Mouse (Mus musculus) ES-Bruce4 (cell line): ENCODE data around the gene Gm45717. TPM values are rescaled to one million over a fixed set of nuclear protein-coding genes. Genes with fewer than 3 reads are reported as not detected.

Experiments used
- H3K27ac ChIP-seq: 2 replicates; pipeline ENCODE4 v1.5.1; 2012; ENCODE audit warnings: low read length, inconsistent platforms; ENCODE audit not compliant: insufficient read depth
- H3K27me3 ChIP-seq: 2 replicates; pipeline ENCODE4 v1.6.1; 2012; ENCODE audit warnings: mild to moderate bottlenecking, low read length, inconsistent platforms; ENCODE audit not compliant: control insufficient read depth, poor library complexity, insufficient read depth, severe bottlenecking
- H3K36me3 ChIP-seq: 2 replicates; pipeline ENCODE4 v1.6.1; 2012; ENCODE audit warnings: inconsistent platforms, mild to moderate bottlenecking, low read length, moderate library complexity; ENCODE audit not compliant: control insufficient read depth, poor library complexity, insufficient read depth, severe bottlenecking
- H3K4me1 ChIP-seq: one replicate; pipeline ENCODE4 v1.8.1; 2011; ENCODE audit warnings: low read length; ENCODE audit not compliant: control insufficient read depth, insufficient read depth
- H3K4me3 ChIP-seq: 2 replicates; pipeline ENCODE4 v1.5.1; 2011; ENCODE audit warnings: low read depth, mild to moderate bottlenecking, low read length
- H3K9ac ChIP-seq: 2 replicates; pipeline ENCODE4 v1.6.1; 2012; ENCODE audit warnings: low read depth, mild to moderate bottlenecking, inconsistent platforms; ENCODE audit not compliant: poor library complexity, severe bottlenecking
- H3K9me3 ChIP-seq: replicated peaks from 2 replicates; pipeline ENCODE4 v1.6.1; 2012; ENCODE audit warnings: mild to moderate bottlenecking, low read length, inconsistent platforms; ENCODE audit not compliant: control insufficient read depth, poor library complexity, insufficient read depth, severe bottlenecking
- CTCF ChIP-seq: IDR thresholded peaks from one replicate; pipeline ENCODE4 v1.8.1; 2011; ENCODE audit warnings: low read depth, low read length
- EP300 ChIP-seq: IDR thresholded peaks from 2 replicates; pipeline ENCODE4 v1.6.1; 2011; ENCODE audit warnings: low read depth, low read length; ENCODE audit not compliant: insufficient read depth
- POLR2A ChIP-seq: IDR thresholded peaks from one replicate; pipeline ENCODE4 v1.8.1; 2011; ENCODE audit warnings: low read length; ENCODE audit not compliant: insufficient read depth
- polyA plus RNA-seq: library from polyadenylated mRNA; stranded (reverse); fragments of >200 nt; gene quantifications from 2 replicates; pipeline ENCODE4 v1.2.4, GENCODE M21; 2011; ENCODE audit warnings: low read depth; ENCODE audit not compliant: missing spikeins, insufficient read depth, insufficient read length

Gene Gm45717
- polyA plus RNA-seq, 1 experiment, result 3.1 TPM

DNA sequence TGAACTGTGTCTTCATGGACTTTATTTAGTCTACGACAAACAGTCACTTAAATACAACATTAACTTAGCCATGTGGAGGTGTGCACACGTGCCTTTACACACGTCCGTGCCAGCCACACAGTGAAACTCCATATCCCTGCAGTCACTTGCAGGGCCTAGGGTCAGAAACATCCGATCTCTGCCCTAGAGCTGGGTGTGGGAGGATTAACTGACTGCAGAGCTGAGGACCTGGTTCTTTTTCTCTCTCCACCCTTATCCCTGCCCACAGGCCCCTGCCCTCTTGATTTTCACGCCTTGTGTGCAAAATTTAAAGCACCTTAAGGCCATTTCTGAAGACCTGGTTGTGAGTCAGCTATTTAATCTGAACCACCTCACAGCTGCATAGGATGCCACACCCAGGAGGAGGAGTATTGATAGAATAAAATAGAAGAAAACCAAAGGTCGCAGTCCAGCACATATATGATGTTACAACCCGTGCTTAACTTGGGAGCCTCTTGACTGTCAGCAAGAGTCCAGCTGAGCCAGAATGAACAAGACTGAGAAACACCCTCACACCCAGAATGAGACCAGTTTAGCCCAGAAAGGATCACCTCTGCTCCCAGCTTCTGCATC lies 35.2 kb downstream of the Gm45717 start, which contains the start of gene Nlrp6:
Nlrp6 (plus strand) TSS at position 485 of the 612 bp plus-strand sequence.
- Histone ChIP-seq H3K9me3 (no peaks in the 10 kb centered on the region), H3K27me3 (no peaks in the 10 kb centered on the region), H3K9ac (no peak within 1 kb of the TSS), H3K4me3 (no peak within 1 kb of the TSS), H3K36me3 (no peaks in the 10 kb centered on the region), H3K4me1 (no peaks in the 10 kb centered on the region), H3K27ac (no peak within 1 kb of the TSS)
- TF ChIP-seq POLR2A (no peak), CTCF (no peak), EP300 (no peak)

GRCm38 (mm10) chr7:140919911-140920310 lies 35.8 kb downstream of the Gm45717 start:
- TF ChIP-seq EP300 (no peak), CTCF (no peak), POLR2A (no peak)
- Histone ChIP-seq H3K27ac (no peak overlapping the region), H3K27me3 (no peaks in the 10 kb centered on the region)

DNA sequence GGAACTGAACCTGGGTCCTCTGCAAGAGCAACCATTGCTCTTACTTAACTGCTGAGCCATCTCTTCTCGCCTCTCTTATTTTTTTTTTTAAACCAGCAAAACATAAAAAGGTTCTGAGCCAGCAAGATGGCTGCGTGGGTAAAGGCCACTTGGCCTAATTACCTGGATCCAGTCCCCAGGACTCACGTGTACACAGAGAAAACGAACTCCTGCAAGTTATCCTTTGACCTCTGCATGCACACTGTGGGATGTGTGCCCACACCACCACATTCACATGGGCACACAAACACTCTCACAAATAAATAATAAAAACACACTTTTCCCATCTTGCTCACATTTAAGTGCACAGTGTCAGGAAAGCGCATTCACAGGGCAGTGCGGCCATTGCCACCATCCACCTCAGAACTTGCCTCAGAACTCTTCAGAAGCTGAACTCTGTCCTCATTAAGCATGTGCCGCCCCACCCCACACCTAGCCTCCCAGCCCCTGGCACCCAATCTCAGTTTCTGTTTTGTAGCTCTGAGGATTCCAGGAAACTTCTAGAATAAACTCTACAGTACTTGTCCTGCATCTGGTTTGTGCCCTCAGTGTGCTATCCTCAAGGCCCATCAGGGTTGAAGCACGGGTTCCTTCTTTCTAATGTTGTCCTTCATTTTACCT lies 41.6 kb downstream of the Gm45717 start:
- TF ChIP-seq CTCF (no peak), EP300 (no peak)
- Histone ChIP-seq H3K27ac (no peak overlapping the region), H3K27me3 (no peaks in the 10 kb centered on the region), H3K4me1 (peaks cover 3% of the 10 kb centered on the region), H3K9me3 (no peaks in the 10 kb centered on the region), H3K4me3 (no peak overlapping the region), H3K9ac (no peak overlapping the region), H3K36me3 (no peaks in the 10 kb centered on the region)

More at GRCm38 (mm10) chr7:140919911-140920310, 35.8 kb downstream of the Gm45717 start:
- H3K4me3 ChIP-seq, result no peak overlapping the region
- H3K36me3 ChIP-seq, result no peaks in the 10 kb centered on the region
- H3K4me1 ChIP-seq, result no peaks in the 10 kb centered on the region
- H3K9ac ChIP-seq, result no peak overlapping the region
- no peaks in the 10 kb centered on the region for H3K9me3 ChIP-seq

GRCm38 (mm10) chr7:140912846-140913482 lies 42.8 kb downstream of the Gm45717 start:
- Histone ChIP-seq H3K27ac (no peak overlapping the region), H3K9me3 (no peaks in the 10 kb centered on the region), H3K27me3 (no peaks in the 10 kb centered on the region), H3K36me3 (no peaks in the 10 kb centered on the region), H3K9ac (no peak overlapping the region), H3K4me3 (no peak overlapping the region), H3K4me1 (peaks cover 3% of the 10 kb centered on the region)
- TF ChIP-seq POLR2A (no peak), EP300 (no peak), CTCF (no peak)

DNA sequence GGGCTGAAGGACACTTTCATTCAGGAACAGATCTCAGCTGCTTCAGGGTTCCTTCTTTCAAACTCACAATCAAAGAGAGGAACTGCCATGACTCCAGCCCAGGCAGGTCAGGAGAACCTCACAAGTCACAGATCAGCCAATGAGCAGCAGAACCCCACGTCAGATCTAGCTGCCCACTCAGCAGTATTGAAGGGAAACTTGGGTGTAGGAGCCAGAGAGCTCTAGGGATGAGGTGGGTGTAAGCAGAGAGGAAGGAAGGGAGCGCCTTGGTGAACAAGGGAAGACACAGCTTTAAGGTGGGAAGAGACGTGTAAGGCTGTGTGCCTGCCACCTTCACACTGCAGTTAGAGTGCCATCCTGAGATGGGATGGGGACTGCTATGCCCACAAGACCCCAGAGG lies 43.4 kb downstream of the Gm45717 start:
- H3K9ac ChIP-seq, result no peak overlapping the region
- H3K27me3 ChIP-seq, result no peaks in the 10 kb centered on the region
- H3K4me3 ChIP-seq, result no peak overlapping the region
- H3K9me3 ChIP-seq, result no peaks in the 10 kb centered on the region
- H3K36me3 ChIP-seq, result no peaks in the 10 kb centered on the region
- peaks cover 3% of the 10 kb centered on the region for H3K4me1 ChIP-seq
- H3K27ac ChIP-seq, result no peak overlapping the region
- TF ChIP-seq CTCF (no peak), EP300 (no peak)

GRCm38 (mm10) chr7:140908634-140909107 lies 47.1 kb downstream of the Gm45717 start:
- Histone ChIP-seq H3K4me3 (peak overlapping the region; percentile 34), H3K9me3 (no peaks in the 10 kb centered on the region), H3K36me3 (no peaks in the 10 kb centered on the region), H3K27me3 (no peaks in the 10 kb centered on the region), H3K4me1 (peaks cover 3% of the 10 kb centered on the region), H3K27ac (no peak overlapping the region), H3K9ac (no peak overlapping the region)
- TF ChIP-seq CTCF (peak; percentile 84), POLR2A (no peak), EP300 (peak; percentile 67; the same call in 1 of the 2 replicates)
